Mouse (Mus musculus): Measurements from ENCODE around the gene Bcat2.

DNA sequence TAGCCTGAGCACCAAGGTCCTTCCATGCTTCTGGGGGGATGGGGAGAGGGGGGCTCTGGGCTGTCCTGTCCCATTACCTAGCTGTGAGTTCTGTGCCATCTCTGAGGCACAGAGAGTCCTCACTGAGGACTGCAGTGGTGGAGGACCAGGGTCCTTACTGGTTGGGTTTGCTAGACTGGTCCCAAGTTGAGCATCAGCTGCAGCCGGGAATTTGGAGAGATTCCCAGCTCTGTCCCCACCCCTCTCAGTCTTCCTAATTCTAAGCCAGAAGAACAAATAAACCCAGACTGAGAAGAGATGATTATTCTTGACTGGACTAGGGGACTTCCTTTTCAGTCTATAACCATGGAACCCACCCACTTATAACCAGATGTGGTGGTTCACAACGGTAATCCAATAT, 39.3 kb upstream of the Bcat2 start:
- TF ChIP-seq CTCF (IDR thresholded peaks at IDR 0.05; ENCODE audit: low read depth, low read length) = no peak
- TF ChIP-seq POLR2A (IDR thresholded peaks at IDR 0.05; ENCODE audit: extremely low read depth, insufficient read depth, low read length) = no peak

Measured in liver, adult 2 months (tissue).